In the genomic region with DNA sequence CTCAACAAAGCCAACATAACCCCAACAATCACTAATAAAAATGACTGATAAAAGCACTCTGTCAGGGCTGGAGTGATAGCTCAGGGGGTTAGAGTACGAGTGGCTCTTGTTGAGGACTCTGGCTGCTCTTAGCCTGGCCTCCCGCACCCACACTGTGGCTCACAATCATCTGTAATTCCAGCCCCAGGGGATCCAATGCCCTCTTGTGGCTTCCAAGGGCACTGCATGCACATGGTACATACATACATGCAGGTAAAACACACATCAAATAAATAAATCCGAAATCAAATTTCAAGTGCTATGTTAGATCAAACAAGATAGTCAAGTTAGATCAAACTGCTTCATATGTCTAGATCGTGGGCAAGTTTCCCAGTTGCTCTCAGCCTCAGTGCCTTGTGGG, we compare ENCODE assay signal across 8 mouse cellular contexts. TPM values are rescaled to one million over a fixed set of nuclear protein-coding genes. Genes with fewer than 3 reads are reported as not detected.
DNase-seq lines count a peak whose midpoint lies in the region; ATAC-seq lines count a peak whose summit lies in the region.

No protein-coding gene starts in this region.

- H3K9ac ChIP-seq in midbrain, embryonic 11.5 days (ENCODE audit: low read length), result no peak overlapping the region

- H3K27me3 ChIP-seq in midbrain, embryonic 10.5 days (ENCODE audit: low read depth, poor library complexity, severe bottlenecking), result no peaks in the 10 kb centered on the region
- no peaks in the 10 kb centered on the region for H3K27me3 ChIP-seq in midbrain, embryonic 11.5 days (ENCODE audit: control insufficient read depth, insufficient read depth, low read length)

- no peaks in the 10 kb centered on the region for H3K9me3 ChIP-seq in midbrain, embryonic 10.5 days (replicated peaks)
- no peaks in the 10 kb centered on the region for H3K9me3 ChIP-seq in midbrain, embryonic 11.5 days (ENCODE audit: control insufficient read depth, low read length)

- no peak overlapping the region for H3K27ac ChIP-seq in midbrain, embryonic 10.5 days (replicated peaks)
- no peak overlapping the region for H3K27ac ChIP-seq in midbrain, embryonic 11.5 days (ENCODE audit: low read depth, low read length)

- peaks cover 72% of the 10 kb centered on the region for H3K36me3 ChIP-seq in midbrain, embryonic 10.5 days
- peaks cover 12% of the 10 kb centered on the region for H3K36me3 ChIP-seq in midbrain, embryonic 11.5 days (ENCODE audit: control insufficient read depth, insufficient read depth, low read length)

- no peak overlapping the region for H3K4me2 ChIP-seq in midbrain, embryonic 11.5 days

- DNase-seq in cerebellum, postnatal 14 days, result peak; percentile 51 to 65
- no peak for DNase-seq in cerebellum, adult 18-20 months
- DNase-seq in midbrain, embryonic 10.5 days (ENCODE audit: low spot score), result peak; percentile 27
- DNase-seq in midbrain, embryonic 11.5 days (ENCODE audit: low spot score, missing footprints), result no peak
- DNase-seq in forelimb bud, embryonic 11.5 days (ENCODE audit: low read depth, low spot score), result peak; percentile 18
- peak; percentile 63 for DNase-seq in retina, postnatal 1 day
- no peak for DNase-seq in frontal cortex, postnatal 36 days (ENCODE audit: low spot score in 2 of 2)
- DNase-seq in urinary bladder, adult 18-20 months (ENCODE audit: low spot score in 2 of 2), result no peak

- H3K4me3 ChIP-seq in midbrain, embryonic 10.5 days, result no peak overlapping the region
- no peak overlapping the region for H3K4me3 ChIP-seq in midbrain, embryonic 11.5 days (ENCODE audit: low read depth, low read length)

- no peak for ATAC-seq in midbrain, embryonic 11.5 days (ENCODE audit: low FRiP score)

- 88% methylated on average over 4 of the region's 4 CpGs for WGBS in midbrain, embryonic 10.5 days
- WGBS in midbrain, embryonic 11.5 days, result 82% methylated on average over 4 of the region's 4 CpGs

- peaks cover 11% of the 10 kb centered on the region for H3K4me1 ChIP-seq in midbrain, embryonic 10.5 days
- peaks cover 5% of the 10 kb centered on the region; the same call in 1 of the 2 replicates for H3K4me1 ChIP-seq in midbrain, embryonic 11.5 days (ENCODE audit: control insufficient read depth, insufficient read depth, low read length)

RNA-seq across cellular contexts. Expression of gene Bbs1, which starts 1.7 kb away (rescaled TPM):
- polyA plus RNA-seq in midbrain, embryonic 10.5 days (2016; fragmentation: Nextera tagmentation; extraction: Ambion mirVana), result 7.0 and 10.3 TPM in 2 replicates
- polyA plus RNA-seq in midbrain, embryonic 11.5 days (2014; fragmentation: Nextera tagmentation; extraction: Ambion mirVana), result 6.5 and 7.8 TPM in 2 replicates

RNA-seq across cellular contexts. Expression of gene Dpp3, which starts 20.0 kb away (rescaled TPM):
- 197 and 214 TPM in 2 replicates for polyA plus RNA-seq in midbrain, embryonic 10.5 days (2016; fragmentation: Nextera tagmentation; extraction: Ambion mirVana)
- 153 and 159 TPM in 2 replicates for polyA plus RNA-seq in midbrain, embryonic 11.5 days (2014; fragmentation: Nextera tagmentation; extraction: Ambion mirVana)

RNA-seq across cellular contexts. Expression of gene Zdhhc24, which starts 29.6 kb away (rescaled TPM):
- polyA plus RNA-seq in midbrain, embryonic 10.5 days (2016; fragmentation: Nextera tagmentation; extraction: Ambion mirVana), result 14.6 and 17.7 TPM in 2 replicates
- polyA plus RNA-seq in midbrain, embryonic 11.5 days (2014; fragmentation: Nextera tagmentation; extraction: Ambion mirVana), result 12.4 and 13.3 TPM in 2 replicates

RNA-seq across cellular contexts. Expression of gene Actn3, which starts 30.4 kb away (rescaled TPM):
- 0.99 and 1.9 TPM in 2 replicates for polyA plus RNA-seq in midbrain, embryonic 10.5 days (2016; fragmentation: Nextera tagmentation; extraction: Ambion mirVana)
- 0.86 and 1.2 TPM in 2 replicates for polyA plus RNA-seq in midbrain, embryonic 11.5 days (2014; fragmentation: Nextera tagmentation; extraction: Ambion mirVana)

RNA-seq across cellular contexts. Expression of gene Peli3, which starts 34.8 kb away (rescaled TPM):
- polyA plus RNA-seq in midbrain, embryonic 10.5 days (2016; fragmentation: Nextera tagmentation; extraction: Ambion mirVana), result 1.5 and 1.9 TPM in 2 replicates
- 1.3 and 1.5 TPM in 2 replicates for polyA plus RNA-seq in midbrain, embryonic 11.5 days (2014; fragmentation: Nextera tagmentation; extraction: Ambion mirVana)

Comparison
In these comparisons a context has a peak if more than half of its experiments do, and no peak if none do; other contexts are left out.
1. DNase-seq: peak in cerebellum, postnatal 14 days (2 of 2), midbrain, embryonic 10.5 days (single experiment), forelimb bud, embryonic 11.5 days (single experiment) and retina, postnatal 1 day (single experiment); none in cerebellum, adult 18-20 months (0 of 2), midbrain, embryonic 11.5 days (single experiment), frontal cortex, postnatal 36 days (0 of 2) and urinary bladder, adult 18-20 months (0 of 2).